Mouse (Mus musculus): ENCODE results near the gene Il10rb. TPM values are rescaled to one million over a fixed set of nuclear protein-coding genes. Genes with fewer than 3 reads are reported as not detected.

Gene Il10rb
- total and polyA plus RNA-seq, 3 experiments: 32.1 to 37.9 (median 36.1) TPM

DNA sequence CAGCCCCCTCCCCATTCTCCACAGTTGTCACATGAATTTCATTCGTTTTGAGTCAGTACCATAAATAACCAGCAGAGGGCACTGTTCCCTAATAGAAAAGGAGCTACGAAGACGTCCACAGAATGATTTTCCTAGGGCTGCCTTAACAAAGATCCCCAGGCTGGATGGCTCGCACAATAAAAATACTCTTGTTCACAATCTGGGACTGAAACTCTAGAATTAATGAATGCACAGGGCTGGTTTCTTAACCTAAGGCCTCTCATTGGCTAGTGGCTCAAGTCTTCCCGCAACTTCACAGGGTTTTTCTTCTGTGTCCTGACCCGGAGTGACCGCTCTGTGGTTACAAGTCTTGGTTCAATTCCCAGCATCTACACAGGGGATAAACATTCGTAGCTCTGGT, 47.4 kb upstream of the Il10rb start:
- Histone ChIP-seq H3K27ac (ENCODE audit: insufficient read depth, low read depth) (no peak overlapping the region), H3K9ac (ENCODE audit: insufficient read depth, low read depth) (no peak overlapping the region)

DNA sequence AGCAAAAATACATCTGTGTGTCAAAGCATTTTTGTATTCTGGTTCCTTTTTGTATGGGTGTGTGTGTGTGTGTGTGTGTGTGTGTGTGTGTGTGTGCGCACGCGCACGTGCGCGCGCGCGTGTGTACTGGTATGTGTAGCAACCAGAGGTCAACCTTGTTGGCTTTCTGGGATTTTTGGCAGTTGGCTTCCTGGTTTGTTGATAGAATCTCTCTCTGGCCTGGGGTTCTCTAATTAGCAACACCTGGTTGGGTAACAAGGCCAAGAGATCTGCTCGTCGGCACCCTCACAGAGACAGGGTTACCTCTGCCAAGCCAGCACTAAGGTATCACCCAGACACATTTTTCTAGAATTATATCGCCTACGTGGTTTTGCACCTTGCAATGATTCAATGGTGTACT, 46.4 kb upstream of the Il10rb start:
- peaks cover 20 to 47% of the 10 kb centered on the region in 2 experiments for H3K4me1 ChIP-seq (ENCODE audit: control insufficient read depth in 1 of 2, insufficient read depth in 2 of 2)
- no peak for DNase-seq (ENCODE audit: extremely low read depth)
- no peak overlapping the region for H3K4me3 ChIP-seq (replicated peaks in 1 of 3; ENCODE audit: low read depth in 2 of 3, low read length in 2 of 3, poor library complexity in 1 of 3)
- dilution Hi-C loops (cut with MboI; ENCODE audit: extremely low pct_ligation_motif_present, extremely low pct_unique_long_range_greater_than_20kb, low sequenced_read_pairs): no loop called here
- no peak overlapping the region for H3K27ac ChIP-seq (ENCODE audit: insufficient read depth, low read depth)
- no peak for TF ChIP-seq NELFE (IDR thresholded peaks at IDR 0.05; ENCODE audit: low read depth, low read length)
- no peaks in the 10 kb centered on the region for H3K9me3 ChIP-seq (replicated peaks; ENCODE audit: low read length)
- no peak overlapping the region for H3K4me2 ChIP-seq (ENCODE audit: insufficient read depth, low read depth, poor library complexity, severe bottlenecking)
- H3K79me2 ChIP-seq (replicated peaks; ENCODE audit: control insufficient read depth, extremely low read depth, insufficient read depth, poor library complexity, severe bottlenecking): no peaks in the 10 kb centered on the region
- no peaks in the 10 kb centered on the region for H3K27me3 ChIP-seq (replicated peaks)
- H3K36me3 ChIP-seq (replicated peaks in 1 of 2; ENCODE audit: control insufficient read depth in 1 of 2, insufficient read depth in 1 of 2, low read length in 1 of 2): no peaks in the 10 kb centered on the region
- in situ Hi-C loops (cut with MboI; ENCODE audit: low pct_ligation_motif_present, low pct_unique_long_range_greater_than_20kb, low sequenced_read_pairs): loop anchor here (25.0 kb wide), 2 partner anchors 553 to 928 kb away; partner anchors contain the start of gene Kcne2
- no peak overlapping the region for H3K9ac ChIP-seq (ENCODE audit: insufficient read depth, low read depth)

More for the DNA sequence above, 47.4 kb upstream of the Il10rb start:
- in situ Hi-C loops (cut with MboI; ENCODE audit: low pct_ligation_motif_present, low pct_unique_long_range_greater_than_20kb, low sequenced_read_pairs) (loop anchor here (25.0 kb wide), 2 partner anchors 554 to 929 kb away; partner anchors contain the start of gene Kcne2), dilution Hi-C loops (cut with MboI; ENCODE audit: extremely low pct_ligation_motif_present, extremely low pct_unique_long_range_greater_than_20kb, low sequenced_read_pairs) (no loop called here)
- TF ChIP-seq MXI1 (IDR thresholded peaks at IDR 0.05; ENCODE audit: low read depth, low read length) (no peak), JUN (IDR thresholded peaks at IDR 0.05; ENCODE audit: insufficient read depth, low read depth, low read length) (no peak), ZMIZ1 (IDR thresholded peaks at IDR 0.05; ENCODE audit: low read depth, low read length) (no peak), MAFK (IDR thresholded peaks at IDR 0.05; ENCODE audit: insufficient replicate concordance, low read length) (no peak), JUND (conservative IDR thresholded peaks at IDR 0.05; ENCODE audit: low read depth, low read length) (peak; percentile 25; the same call in 1 of the 2 replicates), UBTF (IDR thresholded peaks at IDR 0.05; ENCODE audit: low read depth, low read length) (no peak), USF1 (IDR thresholded peaks at IDR 0.05; ENCODE audit: low read depth, low read length) (no peak), CTCF (conservative IDR thresholded peaks at IDR 0.05 in 1 of 2, IDR thresholded peaks at IDR 0.05 in 1 of 2; ENCODE audit: low read depth in 2 of 2, low read length in 2 of 2) (peak; percentile 70 to 91), KAT2A (IDR thresholded peaks at IDR 0.05; ENCODE audit: insufficient replicate concordance, low read length) (no peak), ETS1 (conservative IDR thresholded peaks at IDR 0.05; ENCODE audit: low read depth, low read length) (no peak), NELFE (IDR thresholded peaks at IDR 0.05; ENCODE audit: low read depth, low read length) (peak; percentile 33; the same call in 1 of the 2 replicates), MAZ (IDR thresholded peaks at IDR 0.05; ENCODE audit: low read depth, low read length) (peak; percentile 60; the same call in 1 of the 2 replicates), USF2 (conservative IDR thresholded peaks at IDR 0.05; ENCODE audit: low read depth, low read length) (no peak), ELF1 (IDR thresholded peaks at IDR 0.05; ENCODE audit: low read depth, low read length) (no peak), RAD21 (IDR thresholded peaks at IDR 0.05; ENCODE audit: low read depth, low read length) (peak; percentile 98), MYC (IDR thresholded peaks at IDR 0.05; ENCODE audit: low read depth, low read length) (peak; percentile 60; the same call in 1 of the 2 replicates), IRF4 (IDR thresholded peaks at IDR 0.05; ENCODE audit: low read depth, low read length) (peak; percentile 25; the same call in 1 of the 2 replicates), MEF2A (IDR thresholded peaks at IDR 0.05; ENCODE audit: borderline replicate concordance, low read depth, low read length) (no peak), ZNF384 (IDR thresholded peaks at IDR 0.05; ENCODE audit: low read depth, low read length) (0 out of 2 replicates have a peak, but pooled peaks have one; percentile 8), POLR2A (IDR thresholded peaks at IDR 0.05; ENCODE audit: low read depth, low read length) (no peak), ZC3H11A (IDR thresholded peaks at IDR 0.05; ENCODE audit: low read depth, low read length) (peak; percentile 93), SIN3A (IDR thresholded peaks at IDR 0.05; ENCODE audit: low read length) (no peak), TCF12 (IDR thresholded peaks at IDR 0.05; ENCODE audit: low read depth, low read length) (0 out of 2 replicates have a peak, but pooled peaks have one; percentile 28), PAX5 (IDR thresholded peaks at IDR 0.05; ENCODE audit: low read length) (no peak), ZKSCAN1 (IDR thresholded peaks at IDR 0.05; ENCODE audit: borderline replicate concordance, low read depth, low read length) (no peak), MAX (IDR thresholded peaks at IDR 0.05; ENCODE audit: low read length) (0 out of 2 replicates have a peak, but pooled peaks have one; percentile 17), SMC3 (IDR thresholded peaks at IDR 0.05; ENCODE audit: low read depth, low read length) (peak; percentile 94), CHD1 (IDR thresholded peaks at IDR 0.05; ENCODE audit: low read depth, low read length) (no peak), BHLHE40 (IDR thresholded peaks at IDR 0.05; ENCODE audit: low read depth, low read length) (peak; percentile 28; the same call in 1 of the 2 replicates), HCFC1 (IDR thresholded peaks at IDR 0.05; ENCODE audit: low read depth, low read length) (peak; percentile 14; the same call in 1 of the 2 replicates), E2F4 (IDR thresholded peaks at IDR 0.05; ENCODE audit: insufficient replicate concordance, low read depth, low read length) (no peak), RCOR1 (conservative IDR thresholded peaks at IDR 0.05; ENCODE audit: low read depth, low read length) (no peak), GABPA (IDR thresholded peaks at IDR 0.05; ENCODE audit: insufficient replicate concordance, low read depth, low read length) (no peak), CHD2 (IDR thresholded peaks at IDR 0.05; ENCODE audit: low read length) (no peak)
- no peak overlapping the region for H3K4me2 ChIP-seq (ENCODE audit: insufficient read depth, low read depth, poor library complexity, severe bottlenecking)
- peak; percentile 85 for DNase-seq (ENCODE audit: extremely low read depth)
- peaks cover 23 to 54% of the 10 kb centered on the region in 2 experiments for H3K4me1 ChIP-seq (ENCODE audit: control insufficient read depth in 1 of 2, insufficient read depth in 2 of 2)
- H3K79me2 ChIP-seq (replicated peaks; ENCODE audit: control insufficient read depth, extremely low read depth, insufficient read depth, poor library complexity, severe bottlenecking): no peaks in the 10 kb centered on the region
- no peaks in the 10 kb centered on the region for H3K9me3 ChIP-seq (replicated peaks; ENCODE audit: low read length)
- peaks cover 6% of the 10 kb centered on the region for H3K27me3 ChIP-seq (replicated peaks)
- H3K36me3 ChIP-seq (replicated peaks in 1 of 2; ENCODE audit: control insufficient read depth in 1 of 2, insufficient read depth in 1 of 2, low read length in 1 of 2): no peaks in the 10 kb centered on the region
- H3K4me3 ChIP-seq (replicated peaks in 1 of 3; ENCODE audit: low read depth in 2 of 3, low read length in 2 of 3, poor library complexity in 1 of 3): no peak overlapping the region

Measured in CH12.LX (cell line).